Mouse (Mus musculus): ENCODE measurements around the gene H60b. TPM values are rescaled to one million over a fixed set of nuclear protein-coding genes. Genes with fewer than 3 reads are reported as not detected.
A peak's percentile ranks its signal among the peaks of the same experiment; 100 is the strongest.
"Not testable (repeated sequence)": the region's sequence is repeated elsewhere in the genome, so short reads cannot be mapped to it uniquely, and the experiment has no call there.

Gene H60b
- polyA plus RNA-seq, 1 experiment from 2014 or later = 2.8 TPM

GRCm38 (mm10) chr10:22191035-22191434, 32.6 kb downstream of the H60b start:
- 25% methylated on average over 4 of the region's 10 CpGs for WGBS (ENCODE audit: missing documents)
- H3K4me3 ChIP-seq (ENCODE audit: inconsistent target); H3K27ac ChIP-seq; H3K36me3 ChIP-seq (ENCODE audit: inconsistent target); H3K79me2 ChIP-seq (ENCODE audit: inconsistent target): not testable (repeated sequence)

DNA sequence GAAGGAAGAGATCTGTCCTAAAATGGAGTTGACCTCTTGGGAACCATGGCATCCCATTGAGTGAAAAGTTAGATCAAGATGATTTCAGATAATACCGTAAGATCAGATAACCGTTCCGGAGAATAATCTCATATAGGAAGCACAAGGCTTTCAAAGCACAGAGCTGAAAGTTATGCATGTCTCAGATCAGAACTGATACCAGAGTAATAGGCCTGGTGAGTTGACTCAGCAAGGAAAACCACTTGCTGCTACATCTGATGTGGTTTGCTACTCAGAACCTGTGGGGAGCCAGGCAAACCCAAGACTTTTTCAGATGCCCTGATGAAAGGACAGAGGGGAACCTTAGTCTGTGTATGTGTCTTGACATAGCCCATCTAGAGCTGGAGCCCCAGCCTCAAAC, 43.0 kb downstream of the H60b start:
- not testable (repeated sequence) for H3K27ac ChIP-seq; H3K79me2 ChIP-seq (ENCODE audit: inconsistent target); H3K4me3 ChIP-seq (ENCODE audit: inconsistent target); H3K36me3 ChIP-seq (ENCODE audit: inconsistent target)
- WGBS (ENCODE audit: missing documents) = no CpG with 5 or more reads among the region's 3 CpGs

- H3K36me3 ChIP-seq (ENCODE audit: inconsistent target); H3K4me3 ChIP-seq (ENCODE audit: inconsistent target); H3K27ac ChIP-seq; H3K79me2 ChIP-seq (ENCODE audit: inconsistent target): not testable (repeated sequence)
- WGBS (ENCODE audit: missing documents) = no CpG with 5 or more reads among the region's 2 CpGs
These were observed 44.6 kb downstream of the H60b start for GRCm38 (mm10) chr10:22202784-22203583.

- not testable (repeated sequence) for H3K79me2 ChIP-seq (ENCODE audit: inconsistent target); H3K4me3 ChIP-seq (ENCODE audit: inconsistent target)
- 87% methylated on average over 1 of the region's 1 CpGs for WGBS (ENCODE audit: missing documents)
These were observed 48.1 kb downstream of the H60b start for GRCm38 (mm10) chr10:22206443-22206842.

DNA sequence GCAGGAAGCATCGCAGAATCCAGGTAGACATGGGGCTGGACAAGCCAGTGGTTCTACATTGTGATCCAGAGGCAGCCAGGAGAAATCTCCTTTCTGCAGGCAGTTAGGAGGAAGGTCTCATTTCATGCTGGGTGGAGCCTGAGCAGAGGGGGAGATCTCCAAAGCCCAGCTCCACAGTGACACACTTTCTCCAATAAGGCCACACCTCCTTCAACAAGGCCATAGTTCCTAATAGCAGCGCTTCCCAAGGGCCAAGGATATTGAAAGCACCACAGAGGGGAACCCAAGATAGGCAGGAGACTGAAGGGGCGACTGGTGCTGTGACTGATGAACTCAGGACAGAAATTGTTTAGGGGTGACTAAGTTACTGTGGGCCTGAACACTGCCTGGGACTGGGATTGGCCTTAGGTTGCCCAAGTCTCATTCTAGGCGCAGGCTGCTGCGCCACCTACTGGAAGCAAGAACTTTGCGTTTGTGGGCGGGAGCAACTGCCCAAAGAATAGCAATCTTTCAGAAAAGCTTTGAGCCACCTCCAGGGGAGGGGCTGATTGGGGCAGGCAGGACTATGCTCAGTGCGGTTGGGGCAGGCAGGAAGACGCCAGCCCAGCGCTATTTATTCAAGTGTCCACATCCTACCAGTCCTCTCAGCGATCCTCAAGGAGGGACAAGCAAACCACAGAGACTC, 53.8 kb downstream of the H60b start:
- not testable (repeated sequence) for H3K27ac ChIP-seq; H3K4me3 ChIP-seq (ENCODE audit: inconsistent target); H3K79me2 ChIP-seq (ENCODE audit: inconsistent target); H3K36me3 ChIP-seq (ENCODE audit: inconsistent target)
- 2% methylated on average over 6 of the region's 11 CpGs for WGBS (ENCODE audit: missing documents)

More at GRCm38 (mm10) chr10:22206443-22206842, 48.1 kb downstream of the H60b start:
- not testable (repeated sequence) for H3K36me3 ChIP-seq (ENCODE audit: inconsistent target); H3K27ac ChIP-seq

DNA sequence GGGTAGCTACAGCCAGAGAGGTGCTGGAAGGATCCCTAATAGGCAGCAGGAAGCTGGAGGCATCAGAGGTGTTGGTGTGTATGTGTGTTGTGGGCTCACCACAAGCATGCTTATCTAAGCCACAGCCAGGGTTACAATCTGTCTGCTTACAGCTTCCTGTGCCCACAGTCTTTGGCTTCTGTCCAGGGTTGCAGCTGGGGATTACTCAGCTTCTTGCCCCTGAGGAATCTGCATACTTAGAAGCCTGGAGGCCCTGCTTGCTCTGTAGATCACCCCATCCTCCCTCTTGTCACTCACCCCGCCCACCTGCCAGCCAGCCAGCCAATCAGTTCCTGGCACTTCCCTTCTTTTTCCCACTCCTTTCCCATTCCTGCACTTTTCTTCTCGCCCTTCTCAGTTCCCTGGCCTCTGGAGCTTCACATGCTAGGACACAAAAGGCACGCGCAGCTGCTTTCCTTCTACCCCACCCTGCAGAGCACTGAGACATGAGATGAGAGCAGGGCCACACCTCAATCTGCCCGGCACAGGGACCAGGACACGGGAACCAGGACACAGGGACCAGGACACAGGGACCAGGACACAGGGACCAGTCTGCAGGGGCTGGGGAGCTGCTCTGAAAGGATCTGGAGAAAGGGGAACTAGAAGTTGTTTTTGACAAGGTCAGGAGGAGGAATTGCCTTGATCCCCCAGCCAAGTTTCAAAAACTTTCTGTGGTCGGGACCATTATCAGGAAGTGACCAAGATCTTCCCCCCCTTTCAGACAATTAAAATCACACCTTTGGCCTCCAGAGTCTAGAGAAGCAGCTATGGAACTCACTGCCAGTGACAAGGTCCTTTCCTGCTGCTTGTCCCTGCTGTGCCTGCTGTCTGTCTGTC, 65.3 kb downstream of the H60b start:
- not testable (repeated sequence) for H3K27ac ChIP-seq; H3K4me3 ChIP-seq (ENCODE audit: inconsistent target); H3K79me2 ChIP-seq (ENCODE audit: inconsistent target); H3K36me3 ChIP-seq (ENCODE audit: inconsistent target)
- WGBS (ENCODE audit: missing documents) = no CpG with 5 or more reads among the region's 7 CpGs

- 94% methylated on average over 8 of the region's 8 CpGs for WGBS (ENCODE audit: missing documents)
- peaks cover 27% of the 10 kb centered on the region for H3K36me3 ChIP-seq (ENCODE audit: inconsistent target)
- no peak overlapping the region for H3K4me3 ChIP-seq (ENCODE audit: inconsistent target)
- H3K79me2 ChIP-seq (ENCODE audit: inconsistent target) = peaks cover 6% of the 10 kb centered on the region; the same call in 1 of the 2 replicates
- H3K27ac ChIP-seq = no peak overlapping the region
These were observed 106.7 kb downstream of the H60b start for GRCm38 (mm10) chr10:22265060-22265459.

- peaks cover 16% of the 10 kb centered on the region for H3K36me3 ChIP-seq (ENCODE audit: inconsistent target)
- not testable (repeated sequence) for H3K27ac ChIP-seq; H3K4me3 ChIP-seq (ENCODE audit: inconsistent target)
- WGBS (ENCODE audit: missing documents) = 35% methylated on average over 8 of the region's 8 CpGs
- peaks cover 32% of the 10 kb centered on the region; the same call in 1 of the 2 replicates for H3K79me2 ChIP-seq (ENCODE audit: inconsistent target)
These were observed 112.7 kb downstream of the H60b start for GRCm38 (mm10) chr10:22270879-22271786.

DNA sequence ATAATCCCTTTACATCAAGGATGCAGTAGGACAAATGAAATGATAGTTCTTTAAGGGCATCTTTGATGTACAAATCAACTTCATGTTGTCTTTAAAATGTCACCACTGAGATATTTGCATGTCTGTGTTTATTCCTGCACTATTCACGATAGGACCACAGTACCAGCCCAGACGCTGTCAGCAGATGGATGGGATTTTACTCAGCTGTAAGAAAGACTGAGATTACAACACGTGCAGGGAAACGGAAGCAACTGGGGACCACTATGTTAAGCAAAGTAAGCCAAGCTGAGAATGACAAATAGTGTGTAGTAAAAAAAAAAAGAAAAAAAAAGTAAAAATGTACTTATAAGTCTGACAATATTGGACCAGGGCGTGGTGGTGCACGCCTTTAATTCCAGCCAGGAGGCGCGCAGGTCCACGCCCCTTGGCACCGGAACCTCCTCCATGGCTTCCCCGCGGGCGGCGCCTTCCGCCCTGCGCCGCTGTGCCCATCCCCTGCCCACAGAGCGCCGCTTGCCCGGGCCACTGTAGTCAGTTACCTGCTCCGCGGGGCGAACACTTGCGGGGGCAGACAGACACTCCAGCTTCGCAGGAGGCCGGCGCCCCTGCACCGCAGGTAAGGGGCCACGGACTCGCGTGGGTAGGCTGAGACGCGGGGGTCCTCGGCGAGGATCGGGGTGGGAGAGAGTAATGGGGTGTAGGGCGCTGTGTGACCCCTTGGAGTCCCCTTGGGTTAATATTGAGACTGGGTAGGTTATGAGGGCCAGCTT, 114.7 kb downstream of the H60b start:
- H3K4me3 ChIP-seq (ENCODE audit: inconsistent target) = peak overlapping the region; percentile 32
- H3K27ac ChIP-seq; H3K36me3 ChIP-seq (ENCODE audit: inconsistent target): not testable (repeated sequence)
- H3K79me2 ChIP-seq (ENCODE audit: inconsistent target) = peaks cover 46% of the 10 kb centered on the region
- 9% methylated on average over 14 of the region's 37 CpGs for WGBS (ENCODE audit: missing documents)

GRCm38 (mm10) chr10:22273684-22274305, 115.4 kb downstream of the H60b start:
- 7% methylated on average over 40 of the region's 41 CpGs for WGBS (ENCODE audit: missing documents)
- Histone ChIP-seq H3K4me3 (ENCODE audit: inconsistent target) (peak overlapping the region; percentile 32), H3K36me3 (ENCODE audit: inconsistent target) (no peaks in the 10 kb centered on the region), H3K79me2 (ENCODE audit: inconsistent target) (peaks cover 50% of the 10 kb centered on the region), H3K27ac (no peak overlapping the region)

DNA sequence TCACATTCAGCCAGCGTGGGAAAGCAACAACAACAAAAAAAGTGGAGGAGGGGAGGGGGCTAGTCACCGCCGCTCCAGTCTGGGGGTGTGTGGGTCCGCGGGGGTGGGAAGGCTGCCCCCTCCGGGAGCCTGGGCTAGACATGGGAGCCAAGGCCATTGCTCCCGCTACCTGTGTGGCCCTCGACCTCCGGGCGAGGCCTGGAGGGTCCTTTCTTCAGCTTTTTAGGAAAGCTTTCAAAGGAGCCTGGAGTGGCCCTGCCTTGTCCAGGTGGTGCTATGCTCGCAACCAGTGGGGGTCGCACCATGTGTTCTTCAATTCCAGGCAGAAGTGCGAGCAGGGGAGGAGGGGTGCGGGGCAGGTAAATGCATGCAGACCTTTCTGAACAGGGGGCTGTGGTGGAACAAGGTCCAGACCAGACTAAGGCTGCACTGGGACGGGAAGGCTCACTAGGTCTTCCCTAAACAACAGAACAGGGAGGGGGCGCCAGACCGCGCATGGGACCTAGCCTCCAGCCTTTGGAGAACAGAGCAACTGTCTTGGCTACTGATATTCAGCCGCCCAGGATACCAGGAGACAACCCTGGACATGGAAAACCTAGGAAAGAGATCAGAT, 116.2 kb downstream of the H60b start:
- Histone ChIP-seq H3K4me3 (ENCODE audit: inconsistent target) (no peak overlapping the region), H3K36me3 (ENCODE audit: inconsistent target) (no peaks in the 10 kb centered on the region), H3K27ac (no peak overlapping the region), H3K79me2 (ENCODE audit: inconsistent target) (peaks cover 52% of the 10 kb centered on the region)
- 35% methylated on average over 17 of the region's 19 CpGs for WGBS (ENCODE audit: missing documents)

DNA sequence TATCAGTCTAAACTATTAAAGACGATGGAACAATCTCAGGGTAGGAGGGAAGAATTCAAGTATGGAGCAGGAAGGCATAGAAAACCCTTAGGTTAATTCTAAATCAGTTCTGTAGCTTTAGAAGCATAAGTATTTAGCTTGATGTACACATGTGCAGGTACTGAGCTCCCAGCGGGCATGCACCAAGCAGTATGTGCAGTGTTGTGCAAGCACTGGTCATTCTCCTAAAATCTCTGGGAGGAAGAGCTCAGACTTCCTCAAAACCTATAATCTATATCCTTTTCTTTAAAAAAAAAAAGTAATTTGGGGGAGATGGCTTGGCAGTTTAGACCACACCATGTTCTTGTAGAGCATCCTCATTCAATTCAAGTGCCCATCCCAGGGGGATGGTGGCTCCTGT, 120.1 kb downstream of the H60b start:
- peaks cover 84% of the 10 kb centered on the region for H3K79me2 ChIP-seq (ENCODE audit: inconsistent target)
- 81% methylated on average over 2 of the region's 2 CpGs for WGBS (ENCODE audit: missing documents)
- H3K36me3 ChIP-seq (ENCODE audit: inconsistent target); H3K27ac ChIP-seq; H3K4me3 ChIP-seq (ENCODE audit: inconsistent target): not testable (repeated sequence)

GRCm38 (mm10) chr10:22282816-22283215, 124.4 kb downstream of the H60b start:
- H3K79me2 ChIP-seq (ENCODE audit: inconsistent target) = peaks cover 88% of the 10 kb centered on the region
- 12% methylated on average over 6 of the region's 6 CpGs for WGBS (ENCODE audit: missing documents)
- no peak overlapping the region for H3K4me3 ChIP-seq (ENCODE audit: inconsistent target)
- no peaks in the 10 kb centered on the region; the same call in 1 of the 2 replicates for H3K36me3 ChIP-seq (ENCODE audit: inconsistent target)
- peak overlapping the region; percentile 14 for H3K27ac ChIP-seq
